Mouse (Mus musculus) heart, adult 11 months (tissue): ENCODE measurements around the gene Olfr994.

Experiments
- DNase-seq: peaks from one replicate; pipeline ENCODE4 v3.0.0; 2022

The Olfr994 gene

GRCm38 (mm10) chr2:85436351-85436750 lies at the start of gene Olfr994:
Olfr994 (minus strand) TSS chr2:85436451.
- DNase-seq: no peak

DNA sequence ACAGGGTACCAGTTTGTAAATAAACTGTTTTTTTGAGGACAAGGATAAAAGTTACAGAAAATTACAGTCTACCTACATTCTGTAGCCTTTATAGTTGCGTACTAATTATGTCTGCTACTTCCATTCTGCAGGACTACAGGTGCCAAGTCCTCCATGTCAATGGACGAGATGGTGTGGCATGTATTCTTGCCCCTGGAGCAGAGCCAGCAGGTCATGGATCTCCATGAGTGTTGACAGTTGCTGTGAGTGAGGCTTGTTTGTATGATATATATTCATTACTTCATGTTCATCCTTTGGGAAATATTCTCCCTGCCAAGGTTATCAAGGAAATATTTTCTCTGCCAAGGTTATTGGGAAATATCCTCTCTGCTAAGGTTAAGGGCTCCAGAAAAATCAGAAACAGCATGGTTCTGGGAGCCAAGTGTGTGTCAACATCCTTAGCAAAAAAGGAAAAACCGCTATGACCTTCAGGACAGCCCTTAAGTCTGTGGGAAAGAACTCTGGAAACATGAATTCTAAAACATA lies 30.6 kb upstream of the Olfr994 start:
- DNase-seq: no peak

DNA sequence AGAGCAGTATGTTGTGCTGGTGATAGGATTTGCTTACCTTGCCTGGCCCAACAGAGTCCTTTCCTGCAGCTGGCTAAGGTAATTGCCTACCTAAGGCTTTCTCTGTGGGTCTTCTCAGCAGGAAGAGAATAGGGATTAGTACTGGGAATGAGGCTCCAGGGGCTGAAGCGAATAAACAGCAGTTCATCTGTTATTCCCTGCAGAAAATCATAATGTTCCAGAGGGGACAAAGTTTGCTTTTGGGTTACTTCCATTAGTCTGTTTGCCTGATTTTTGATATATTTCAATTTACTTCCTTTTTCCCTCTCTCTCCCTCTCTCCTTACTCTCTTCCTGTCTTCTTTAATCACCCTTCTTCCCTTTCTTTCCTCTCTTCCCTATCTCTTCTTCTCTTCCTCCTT lies 7.3 kb upstream of the Olfr994 start, which contains the start of gene Olfr995:
Gene Olfr995 (minus strand): TSS at position 101 of the 400 bp plus-strand sequence.
- DNase-seq: no peak

GRCm38 (mm10) chr2:85442546-85442945 lies 6.3 kb upstream of the Olfr994 start:
- DNase-seq: no peak

DNA sequence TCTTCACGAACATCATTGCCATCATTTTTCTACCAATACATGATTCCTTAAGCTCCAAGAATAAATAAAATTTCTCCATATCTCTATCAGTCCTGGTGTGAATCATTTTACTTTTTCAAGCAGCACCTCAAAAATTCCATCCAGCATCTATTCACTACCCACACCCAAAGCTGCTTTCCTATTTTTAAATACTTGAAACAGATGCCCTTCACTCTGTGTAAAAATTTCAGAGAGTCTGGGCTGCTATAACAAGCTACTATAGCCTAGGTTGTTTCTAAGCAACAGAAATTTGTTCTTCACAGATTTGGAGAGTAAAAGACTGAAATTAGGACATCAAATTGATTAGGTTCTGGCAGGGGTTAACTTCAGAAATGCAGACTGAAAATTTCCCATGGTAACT lies 10.4 kb downstream of the Olfr994 start:
- DNase-seq: no peak

GRCm38 (mm10) chr2:85414777-85415176 lies 21.5 kb downstream of the Olfr994 start, which contains the start of gene Olfr993:
Olfr993 (minus strand) TSS chr2:85414877.
- DNase-seq: no peak

GRCm38 (mm10) chr2:85409369-85409768 lies 26.9 kb downstream of the Olfr994 start, which contains the start of gene Olfr992:
Olfr992 (minus strand) TSS chr2:85409469.
- DNase-seq: no peak
